Mouse (Mus musculus) intestine, postnatal 0 days (tissue): ENCODE results near the gene Phex. TPM values are rescaled to one million over a fixed set of nuclear protein-coding genes. Genes with fewer than 3 reads are reported as not detected.

ENCODE experiments used
- ATAC-seq: fragments of 200-750 bp; cut with Nextera tagmentation; 2 replicates; pipeline ENCODE4 v1.8.0; 2017; ENCODE audit warnings: mild to moderate bottlenecking, moderate TSS enrichment, moderate library complexity
- H3K27ac ChIP-seq: fragments of 300-500 bp; sonication (generic); 2 replicates; pipeline ENCODE4 v1.5.1; 2014; ENCODE audit warnings: mild to moderate bottlenecking, low read depth, low read length, moderate library complexity
- H3K27me3 ChIP-seq: fragments of 300-500 bp; sonication (generic); replicated peaks from 2 replicates; pipeline ENCODE4 v1.6.1; 2014; ENCODE audit warnings: low read length, mixed read lengths; ENCODE audit not compliant: control insufficient read depth, insufficient read depth
- H3K36me3 ChIP-seq: fragments of 300-500 bp; sonication (generic); 2 replicates; pipeline ENCODE4 v1.6.1; 2014; ENCODE audit warnings: mild to moderate bottlenecking, moderate library complexity; ENCODE audit not compliant: control insufficient read depth, insufficient read depth
- H3K4me1 ChIP-seq: fragments of 300-500 bp; sonication (generic); replicated peaks from 2 replicates; pipeline ENCODE4 v1.6.1; 2014; ENCODE audit warnings: antibody characterized with exemption, low read length, mixed read lengths; ENCODE audit not compliant: control insufficient read depth, insufficient read depth
- H3K4me2 ChIP-seq: fragments of 300-500 bp; sonication (generic); replicated peaks from 2 replicates; pipeline ENCODE4 v1.6.1; 2014; ENCODE audit warnings: low read depth, mild to moderate bottlenecking, moderate library complexity
- H3K4me3 ChIP-seq: fragments of 300-500 bp; sonication (generic); 2 replicates; pipeline ENCODE4 v1.5.1; 2014; ENCODE audit warnings: low read depth, low read length
- H3K9ac ChIP-seq: fragments of 300-500 bp; sonication (generic); 2 replicates; pipeline ENCODE4 v1.6.1; 2014; ENCODE audit warnings: mild to moderate bottlenecking, low read depth, low read length
- H3K9me3 ChIP-seq: fragments of 300-500 bp; sonication (generic); 2 replicates; pipeline ENCODE4 v1.6.1; 2016; ENCODE audit warnings: mixed run types; ENCODE audit not compliant: control insufficient read depth
- CTCF ChIP-seq: sonication (generic); IDR thresholded peaks from 2 replicates; pipeline ENCODE4 v1.5.1; 2016; ENCODE audit warnings: low read depth, mild to moderate bottlenecking, control low read depth, antibody characterized with exemption, moderate library complexity
- WGBS: fragments of 180-500 bp; shearing (Covaris S2); extraction: QIAGEN DNeasy Blood & Tissue Kit; methylation state at CpG from one replicate; pipeline ENCODE4 v1.1.7; 2014; 5-methylcytosine and 5-hydroxymethylcytosine counted together
- polyA plus RNA-seq: library from polyadenylated mRNA; unstranded; fragments of >200 nt; fragmentation: Nextera tagmentation; extraction: Ambion mirVana; gene quantifications from 2 replicates; pipeline ENCODE4 v1.2.1, GENCODE M21; 2015

Phex gene
- polyA plus RNA-seq, 1 experiment from 2014 or later, result not detected

- Histone ChIP-seq H3K4me3 (no peak overlapping the region), H3K27me3 (no peaks in the 10 kb centered on the region), H3K4me1 (no peaks in the 10 kb centered on the region), H3K27ac (no peak overlapping the region), H3K9me3 (no peaks in the 10 kb centered on the region), H3K36me3 (no peaks in the 10 kb centered on the region), H3K4me2 (no peak overlapping the region), H3K9ac (no peak overlapping the region)
- ATAC-seq, result no peak
- no peak for TF ChIP-seq CTCF
- WGBS, result 49% methylated on average over 3 of the region's 3 CpGs
Measured at GRCm38 (mm10) chrX:157373873-157374272, 41.2 kb downstream of the Phex start.

GRCm38 (mm10) chrX:157369166-157369565 is 45.9 kb downstream of the Phex start:
- no peak overlapping the region for H3K4me2 ChIP-seq
- no peaks in the 10 kb centered on the region for H3K9me3 ChIP-seq
- no peaks in the 10 kb centered on the region for H3K27me3 ChIP-seq
- H3K4me3 ChIP-seq, result no peak overlapping the region
- no peak overlapping the region for H3K27ac ChIP-seq
- H3K4me1 ChIP-seq, result no peaks in the 10 kb centered on the region
- no peaks in the 10 kb centered on the region for H3K36me3 ChIP-seq
- ATAC-seq, result no peak
- TF ChIP-seq CTCF, result no peak
- H3K9ac ChIP-seq, result no peak overlapping the region

- Histone ChIP-seq H3K36me3 (no peaks in the 10 kb centered on the region), H3K9ac (no peak overlapping the region), H3K4me3 (no peak overlapping the region), H3K9me3 (no peaks in the 10 kb centered on the region), H3K27me3 (no peaks in the 10 kb centered on the region), H3K27ac (no peak overlapping the region), H3K4me2 (no peak overlapping the region), H3K4me1 (no peaks in the 10 kb centered on the region)
- ATAC-seq, result no peak
- no peak for TF ChIP-seq CTCF
- 85% methylated on average over 4 of the region's 4 CpGs for WGBS
Measured at GRCm38 (mm10) chrX:157355521-157355920, 59.6 kb downstream of the Phex start.

- ATAC-seq, result no peak
- H3K4me1 ChIP-seq, result no peaks in the 10 kb centered on the region
- WGBS, result 80% methylated on average over 6 of the region's 6 CpGs
- no peaks in the 10 kb centered on the region for H3K36me3 ChIP-seq
- H3K9me3 ChIP-seq, result no peaks in the 10 kb centered on the region
- H3K27me3 ChIP-seq, result no peaks in the 10 kb centered on the region
- no peak overlapping the region for H3K4me2 ChIP-seq
- H3K27ac ChIP-seq, result no peak overlapping the region
- H3K9ac ChIP-seq, result no peak overlapping the region
- TF ChIP-seq CTCF, result no peak
- H3K4me3 ChIP-seq, result no peak overlapping the region
Measured at GRCm38 (mm10) chrX:157346201-157346600, 68.9 kb downstream of the Phex start.

GRCm38 (mm10) chrX:157334726-157335125 is 80.4 kb downstream of the Phex start:
- Histone ChIP-seq H3K9ac (no peak overlapping the region), H3K4me3 (no peak overlapping the region), H3K27ac (no peak overlapping the region), H3K36me3 (no peaks in the 10 kb centered on the region), H3K4me2 (no peak overlapping the region), H3K9me3 (no peaks in the 10 kb centered on the region), H3K27me3 (no peaks in the 10 kb centered on the region), H3K4me1 (no peaks in the 10 kb centered on the region)
- no peak for TF ChIP-seq CTCF
- ATAC-seq, result no peak
- 43% methylated on average over 4 of the region's 4 CpGs for WGBS

- no peak overlapping the region for H3K4me3 ChIP-seq
- H3K27me3 ChIP-seq, result no peaks in the 10 kb centered on the region
- TF ChIP-seq CTCF, result no peak
- H3K4me1 ChIP-seq, result no peaks in the 10 kb centered on the region
- H3K9ac ChIP-seq, result no peak overlapping the region
- no peaks in the 10 kb centered on the region for H3K36me3 ChIP-seq
- WGBS, result 83% methylated on average over 3 of the region's 3 CpGs
- no peak overlapping the region for H3K4me2 ChIP-seq
- H3K9me3 ChIP-seq, result no peaks in the 10 kb centered on the region
- H3K27ac ChIP-seq, result no peak overlapping the region
- no peak for ATAC-seq
Measured at GRCm38 (mm10) chrX:157329821-157330220, 85.3 kb downstream of the Phex start.

- no peak overlapping the region for H3K27ac ChIP-seq
- no peak for TF ChIP-seq CTCF
- H3K4me1 ChIP-seq, result no peaks in the 10 kb centered on the region
- no peak overlapping the region for H3K4me2 ChIP-seq
- no peak overlapping the region for H3K4me3 ChIP-seq
- H3K27me3 ChIP-seq, result no peaks in the 10 kb centered on the region
- WGBS, result 70% methylated on average over 1 of the region's 1 CpGs
- no peaks in the 10 kb centered on the region for H3K9me3 ChIP-seq
- no peak overlapping the region for H3K9ac ChIP-seq
- H3K36me3 ChIP-seq, result no peaks in the 10 kb centered on the region
- no peak for ATAC-seq
Measured at GRCm38 (mm10) chrX:157328396-157328795, 86.7 kb downstream of the Phex start.
